Mouse (Mus musculus): ENCODE results near the gene Lrmda.

- TF ChIP-seq CTCF (IDR thresholded peaks at IDR 0.05; ENCODE audit: borderline replicate concordance, control insufficient read depth, extremely low read depth, insufficient read depth, low read length, poor library complexity), result no peak
- TF ChIP-seq POLR2A (IDR thresholded peaks at IDR 0.05; ENCODE audit: control insufficient read depth, extremely low read depth, insufficient read depth, low read length, poor library complexity), result no peak
Observed at GRCm38 (mm10) chr14:22085411-22085810, 65.9 kb downstream of the Lrmda start.
